Mouse (Mus musculus) kidney, adult 18-20 months (tissue): ENCODE results near the gene Ndufb7.

ENCODE experiments used
- DNase-seq: peaks from one replicate; pipeline ENCODE4 v3.0.0; 2021

The Ndufb7 gene

GRCm38 (mm10) chr8:83609086-83609485 is 42.6 kb downstream of the Ndufb7 start:
- DNase-seq, result no peak

- DNase-seq, result no peak
Observed at GRCm38 (mm10) chr8:83609547-83610180, 43.2 kb downstream of the Ndufb7 start.

GRCm38 (mm10) chr8:83611921-83612320 is 45.5 kb downstream of the Ndufb7 start:
- DNase-seq, result no peak

- DNase-seq, result no peak
Observed at GRCm38 (mm10) chr8:83613695-83614094, 47.2 kb downstream of the Ndufb7 start.

GRCm38 (mm10) chr8:83616625-83617024 is 50.2 kb downstream of the Ndufb7 start:
- no peak for DNase-seq

GRCm38 (mm10) chr8:83617111-83617510 is 50.6 kb downstream of the Ndufb7 start:
- DNase-seq, result no peak

- no peak for DNase-seq
Observed at GRCm38 (mm10) chr8:83618566-83618965, 52.1 kb downstream of the Ndufb7 start.

GRCm38 (mm10) chr8:83619568-83620285 is 53.3 kb downstream of the Ndufb7 start:
- DNase-seq, result no peak
